Mouse (Mus musculus): ENCODE measurements around the gene Tmem217. TPM values are rescaled to one million over a fixed set of nuclear protein-coding genes. Genes with fewer than 3 reads are reported as not detected.

Tmem217 gene
- polyA plus RNA-seq (2016; fragmentation: Nextera tagmentation; extraction: Ambion mirVana) = 1.1 and 1.3 TPM in 2 replicates

DNA sequence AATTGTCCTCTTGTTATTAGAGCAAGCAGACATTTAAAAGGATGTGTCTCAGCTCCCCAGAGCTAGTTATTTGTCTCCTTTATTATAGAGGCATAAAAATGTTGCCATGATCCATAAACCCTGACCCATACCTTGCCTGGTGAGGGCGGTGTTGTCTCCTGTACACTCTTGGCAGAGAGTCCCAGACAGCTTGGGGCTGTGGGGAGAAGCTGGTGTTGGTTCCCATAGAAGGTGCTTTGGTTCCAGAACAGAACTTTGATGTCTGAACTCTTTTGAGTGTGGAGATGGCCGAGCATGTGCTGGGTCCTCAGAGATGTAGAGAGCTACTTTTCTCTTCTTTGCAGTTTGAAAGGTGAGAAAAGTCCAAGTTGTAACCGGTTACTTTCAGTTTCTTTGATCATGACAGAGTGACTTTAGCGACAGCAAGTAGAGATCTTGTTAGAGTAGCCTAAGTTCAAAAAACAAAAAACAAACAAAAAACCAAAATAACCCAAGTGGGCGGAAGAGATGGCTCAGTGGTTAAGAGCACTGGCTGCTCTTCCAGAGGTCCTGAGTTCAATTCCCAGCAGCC, at the start of gene Tmem217:
TSS of gene Tmem217 (minus strand) at position 224 of the 571 bp plus-strand sequence.
- Histone ChIP-seq H3K4me1 (peaks cover 26% of the 10 kb centered on the region), H3K4me3 (peak within 1 kb of the TSS; percentile 97; the same call in 1 of the 2 replicates), H3K9me3 (replicated peaks) (no peaks in the 10 kb centered on the region), H3K36me3 (peaks cover 9% of the 10 kb centered on the region), H3K27ac (replicated peaks) (no peak within 1 kb of the TSS), H3K27me3 (ENCODE audit: low read depth, poor library complexity, severe bottlenecking) (no peaks in the 10 kb centered on the region)
- 90% methylated on average over 5 of the region's 5 CpGs for WGBS
- no peak for DNase-seq (ENCODE audit: low spot score)

DNA sequence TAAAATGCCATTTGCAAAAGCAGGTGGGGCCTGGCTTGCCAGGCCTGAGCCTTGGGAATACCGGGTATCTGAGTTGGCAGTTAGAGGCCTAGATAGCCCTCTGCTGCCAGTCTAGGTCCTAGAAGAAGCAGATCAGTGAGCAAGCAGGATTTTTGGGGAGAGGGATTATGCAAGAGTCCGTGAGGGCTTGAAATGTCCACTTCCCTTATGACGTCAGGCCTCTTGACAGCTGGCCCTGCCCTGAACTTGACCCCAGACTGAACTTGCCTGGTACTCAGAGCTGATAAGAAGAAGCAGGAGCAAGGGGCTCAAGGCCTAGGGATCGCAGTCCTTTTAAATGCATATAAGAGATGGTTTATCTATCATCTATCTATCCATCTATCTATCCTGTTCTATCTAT, 49.2 kb upstream of the Tmem217 start:
- no peaks in the 10 kb centered on the region for H3K27me3 ChIP-seq (ENCODE audit: low read depth, poor library complexity, severe bottlenecking)
- DNase-seq (ENCODE audit: low spot score) = no peak
- H3K36me3 ChIP-seq = peaks cover 91% of the 10 kb centered on the region
- H3K4me3 ChIP-seq = no peak overlapping the region
- H3K4me1 ChIP-seq = peaks cover 16% of the 10 kb centered on the region
- no peak overlapping the region for H3K27ac ChIP-seq (replicated peaks)
- WGBS = 85% methylated on average over 4 of the region's 4 CpGs
- no peaks in the 10 kb centered on the region; the same call in 1 of the 2 replicates for H3K9me3 ChIP-seq (replicated peaks)

DNA sequence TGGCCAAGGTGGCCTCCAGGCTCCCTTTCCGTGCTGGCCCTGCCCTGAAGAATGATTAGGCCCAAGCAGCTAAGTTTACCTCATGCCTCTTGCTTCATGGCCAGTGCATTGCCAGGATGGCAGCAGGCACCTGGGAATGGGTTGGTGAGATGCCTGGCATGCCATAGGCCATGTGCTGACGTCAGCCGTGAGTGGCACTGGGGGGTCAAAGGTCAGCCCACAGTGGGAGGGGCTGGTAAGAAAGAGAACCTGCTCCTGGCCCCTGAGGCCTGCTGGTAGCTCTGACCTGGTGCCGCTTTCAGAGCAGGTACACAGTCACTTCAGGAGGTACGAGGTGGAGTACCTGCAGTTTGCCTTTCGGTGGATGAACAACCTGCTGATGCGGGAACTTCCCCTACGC, 47.4 kb upstream of the Tmem217 start:
- Histone ChIP-seq H3K36me3 (peaks cover 91% of the 10 kb centered on the region), H3K9me3 (replicated peaks) (no peaks in the 10 kb centered on the region; the same call in 1 of the 2 replicates), H3K27me3 (ENCODE audit: low read depth, poor library complexity, severe bottlenecking) (no peaks in the 10 kb centered on the region), H3K4me3 (no peak overlapping the region), H3K27ac (replicated peaks) (no peak overlapping the region), H3K4me1 (peaks cover 28% of the 10 kb centered on the region)
- no peak for DNase-seq (ENCODE audit: low spot score)
- 88% methylated on average over 8 of the region's 8 CpGs for WGBS

DNA sequence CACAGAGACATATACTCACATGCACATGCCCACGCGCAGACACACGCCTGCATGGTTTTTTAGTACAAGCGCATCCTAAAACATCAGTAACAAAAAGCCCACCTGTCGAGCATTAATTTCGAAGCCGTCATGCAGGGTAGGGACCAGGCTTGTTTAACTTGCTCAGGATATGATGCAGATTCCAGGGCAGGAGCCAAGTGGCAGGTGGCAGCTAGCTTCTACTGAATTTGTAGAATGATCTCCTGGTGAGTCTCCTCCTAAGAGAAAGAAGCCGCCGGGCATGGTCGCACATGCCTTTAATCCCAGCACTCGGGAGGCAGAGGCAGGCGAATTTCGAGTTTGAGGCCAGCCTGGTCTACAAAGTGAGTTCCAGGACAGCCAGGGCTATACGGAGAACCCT, 46.9 kb upstream of the Tmem217 start:
- H3K27ac ChIP-seq (replicated peaks) = no peak overlapping the region
- peaks cover 28% of the 10 kb centered on the region for H3K4me1 ChIP-seq
- no peaks in the 10 kb centered on the region; the same call in 1 of the 2 replicates for H3K9me3 ChIP-seq (replicated peaks)
- no peaks in the 10 kb centered on the region for H3K27me3 ChIP-seq (ENCODE audit: low read depth, poor library complexity, severe bottlenecking)
- DNase-seq (ENCODE audit: low spot score) = no peak
- WGBS = 92% methylated on average over 14 of the region's 14 CpGs
- H3K36me3 ChIP-seq = peaks cover 92% of the 10 kb centered on the region
- H3K4me3 ChIP-seq = no peak overlapping the region

DNA sequence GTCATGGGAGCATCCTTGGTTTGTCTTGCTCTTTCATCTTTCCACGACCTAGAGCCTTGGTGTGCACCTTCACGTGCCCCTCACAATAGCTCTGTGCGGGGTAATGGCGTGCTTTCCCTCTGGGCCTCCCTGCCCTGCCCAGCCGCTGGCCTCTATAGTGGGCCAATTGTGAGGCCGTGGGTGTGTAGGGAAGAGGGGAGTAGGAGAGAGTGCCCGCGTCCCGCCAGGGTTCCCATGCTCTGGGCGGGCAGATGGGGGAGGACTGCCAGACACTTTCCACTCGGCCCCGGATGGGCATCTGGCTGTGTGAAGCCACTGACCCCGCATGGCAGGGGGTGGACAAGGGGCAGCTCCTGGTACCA, 44.6 kb upstream of the Tmem217 start:
- Histone ChIP-seq H3K4me3 (no peak overlapping the region), H3K4me1 (peaks cover 28% of the 10 kb centered on the region), H3K27me3 (ENCODE audit: low read depth, poor library complexity, severe bottlenecking) (no peaks in the 10 kb centered on the region), H3K9me3 (replicated peaks) (no peaks in the 10 kb centered on the region), H3K36me3 (peaks cover 81% of the 10 kb centered on the region), H3K27ac (replicated peaks) (peak overlapping the region; percentile 77)
- 84% methylated on average over 13 of the region's 13 CpGs for WGBS
- DNase-seq (ENCODE audit: low spot score) = no peak

DNA sequence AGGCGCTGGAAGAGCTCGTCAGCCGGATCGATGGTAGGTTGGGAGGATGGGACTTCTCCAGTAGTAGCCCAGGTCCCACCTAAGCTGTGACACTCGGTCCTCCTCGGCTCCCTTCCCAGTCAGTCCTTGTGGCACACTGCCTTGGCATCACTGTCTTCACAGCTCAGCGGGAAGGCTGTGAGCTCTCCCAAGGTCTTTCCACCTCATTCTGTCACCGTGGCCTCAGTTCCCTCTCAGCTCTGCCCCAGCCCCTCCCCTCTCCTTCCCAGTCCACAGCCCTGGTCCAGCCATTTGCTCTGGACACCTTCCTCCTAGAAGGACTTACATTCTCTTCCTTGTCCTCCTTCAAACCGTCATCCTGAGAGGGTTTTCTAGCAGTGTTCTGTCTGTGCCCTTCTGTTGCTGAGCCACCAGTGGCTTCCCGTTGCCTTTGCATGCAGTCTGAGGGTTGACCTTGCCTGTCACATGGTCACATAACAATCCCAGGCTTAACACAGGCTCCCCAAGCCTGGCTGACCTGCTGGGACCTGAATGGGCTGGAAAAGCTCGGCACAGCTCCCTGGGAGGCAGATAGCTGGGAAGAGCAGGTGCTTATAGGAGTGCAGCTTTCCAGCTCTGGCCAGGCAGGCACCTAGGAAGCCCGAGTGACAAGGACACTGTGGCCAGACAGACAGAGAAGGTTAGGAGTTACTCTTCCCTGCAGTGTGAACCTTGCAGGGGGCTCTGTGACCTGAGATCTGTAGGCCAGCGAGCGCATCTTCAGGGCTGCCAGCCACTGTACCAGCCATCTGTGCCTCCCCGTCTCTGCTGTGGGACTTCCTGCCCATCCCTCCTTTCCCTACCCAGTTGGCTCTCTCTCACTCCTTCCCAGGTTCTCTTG, 43.9 kb upstream of the Tmem217 start:
- Histone ChIP-seq H3K27ac (replicated peaks) (peak overlapping the region; percentile 77), H3K4me1 (peaks cover 28% of the 10 kb centered on the region), H3K36me3 (peaks cover 78% of the 10 kb centered on the region), H3K27me3 (ENCODE audit: low read depth, poor library complexity, severe bottlenecking) (no peaks in the 10 kb centered on the region), H3K4me3 (no peak overlapping the region), H3K9me3 (replicated peaks) (no peaks in the 10 kb centered on the region)
- WGBS = 81% methylated on average over 15 of the region's 15 CpGs
- DNase-seq (ENCODE audit: low spot score) = no peak

DNA sequence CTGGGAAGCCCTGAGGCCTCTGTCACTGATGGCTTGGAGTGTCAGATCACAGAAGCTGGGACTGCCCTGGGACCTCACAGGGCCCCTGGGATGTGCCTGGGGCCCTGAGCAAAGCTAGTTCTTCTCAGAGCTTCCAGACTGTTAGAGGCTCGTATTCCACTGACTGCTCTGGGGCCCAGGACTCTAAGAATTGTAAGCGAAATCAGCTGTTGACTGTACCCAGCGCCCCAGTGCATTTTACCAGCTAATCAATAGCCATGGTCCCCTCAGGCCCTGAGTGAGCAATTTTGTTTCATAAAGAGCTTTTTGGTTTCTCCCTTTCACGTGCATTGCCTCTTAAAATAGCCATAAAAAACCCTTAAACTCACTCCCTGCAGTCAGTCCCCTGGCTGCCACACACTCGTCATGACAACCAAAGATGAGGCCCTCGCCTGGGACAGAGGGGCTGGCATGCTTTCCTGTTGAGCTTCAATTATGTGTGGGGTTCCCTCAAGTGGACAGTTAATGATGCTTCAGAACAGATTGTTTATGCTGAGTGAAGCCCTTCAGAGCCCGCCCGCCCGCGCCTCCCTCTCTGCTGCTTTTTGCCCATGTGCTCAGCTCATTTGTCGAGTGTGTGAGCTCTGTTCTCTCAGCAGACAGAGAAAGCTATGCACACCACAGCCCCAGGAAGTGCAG, 37.2 kb upstream of the Tmem217 start:
- H3K9me3 ChIP-seq (replicated peaks) = no peaks in the 10 kb centered on the region
- H3K36me3 ChIP-seq = peaks cover 37% of the 10 kb centered on the region
- WGBS = 60% methylated on average over 11 of the region's 11 CpGs
- no peaks in the 10 kb centered on the region for H3K27me3 ChIP-seq (ENCODE audit: low read depth, poor library complexity, severe bottlenecking)
- DNase-seq (ENCODE audit: low spot score) = no peak
- 0 out of 2 replicates have a peak overlapping the region, but pooled peaks have one; percentile 39 for H3K27ac ChIP-seq (replicated peaks)
- H3K4me1 ChIP-seq = peaks cover 14% of the 10 kb centered on the region
- no peak overlapping the region for H3K4me3 ChIP-seq

DNA sequence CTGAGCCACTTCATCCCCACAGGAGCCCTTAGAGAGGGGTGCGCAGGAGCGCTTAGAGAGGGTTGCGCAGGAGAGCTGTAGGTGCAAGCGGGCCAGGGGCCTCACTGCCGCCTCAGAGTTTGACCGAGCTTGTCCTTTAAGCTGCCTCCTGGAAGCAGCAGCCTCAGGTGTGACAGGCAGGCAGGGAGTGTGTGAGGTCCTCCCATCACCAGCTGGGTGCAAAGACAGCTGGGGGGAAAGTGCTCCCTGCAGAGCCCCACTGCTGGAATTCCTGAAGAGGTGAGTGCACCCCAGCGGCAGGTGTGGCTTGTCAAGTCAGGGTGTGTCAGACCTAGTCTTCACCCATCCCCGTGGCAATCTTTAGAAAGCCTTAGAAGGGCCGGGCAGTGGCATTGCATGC, 34.7 kb upstream of the Tmem217 start:
- Histone ChIP-seq H3K4me3 (no peak overlapping the region), H3K27ac (replicated peaks) (peak overlapping the region; percentile 6; the same call in 1 of the 2 replicates), H3K27me3 (ENCODE audit: low read depth, poor library complexity, severe bottlenecking) (no peaks in the 10 kb centered on the region), H3K9me3 (replicated peaks) (no peaks in the 10 kb centered on the region), H3K36me3 (peaks cover 44% of the 10 kb centered on the region), H3K4me1 (peaks cover 14% of the 10 kb centered on the region)
- no peak for DNase-seq (ENCODE audit: low spot score)
- WGBS = 87% methylated on average over 9 of the region's 9 CpGs

DNA sequence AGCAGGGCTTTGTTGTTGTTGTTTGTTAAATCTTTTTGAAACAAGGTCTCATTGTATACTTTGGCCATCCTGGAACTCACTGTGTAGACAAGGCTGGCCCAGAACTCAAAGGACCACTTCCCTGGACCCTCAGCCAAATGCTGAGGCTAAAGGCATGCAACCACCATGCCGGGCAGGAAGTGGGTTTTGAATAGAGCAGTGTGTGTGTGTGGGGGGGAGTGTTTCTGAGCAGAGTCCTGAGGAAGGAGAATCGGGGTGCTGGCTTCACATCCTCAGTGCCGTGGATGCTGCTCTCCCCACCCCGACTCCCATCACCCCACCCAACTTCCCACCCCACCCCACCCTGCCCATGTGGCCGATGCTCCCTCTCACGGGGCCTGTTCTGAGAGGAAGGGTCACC, 33.3 kb upstream of the Tmem217 start:
- H3K27ac ChIP-seq (replicated peaks) = no peak overlapping the region
- no peak for DNase-seq (ENCODE audit: low spot score)
- peaks cover 14% of the 10 kb centered on the region for H3K4me1 ChIP-seq
- H3K36me3 ChIP-seq = peaks cover 52% of the 10 kb centered on the region
- no peaks in the 10 kb centered on the region for H3K27me3 ChIP-seq (ENCODE audit: low read depth, poor library complexity, severe bottlenecking)
- WGBS = 92% methylated on average over 6 of the region's 6 CpGs
- no peak overlapping the region for H3K4me3 ChIP-seq
- no peaks in the 10 kb centered on the region for H3K9me3 ChIP-seq (replicated peaks)

DNA sequence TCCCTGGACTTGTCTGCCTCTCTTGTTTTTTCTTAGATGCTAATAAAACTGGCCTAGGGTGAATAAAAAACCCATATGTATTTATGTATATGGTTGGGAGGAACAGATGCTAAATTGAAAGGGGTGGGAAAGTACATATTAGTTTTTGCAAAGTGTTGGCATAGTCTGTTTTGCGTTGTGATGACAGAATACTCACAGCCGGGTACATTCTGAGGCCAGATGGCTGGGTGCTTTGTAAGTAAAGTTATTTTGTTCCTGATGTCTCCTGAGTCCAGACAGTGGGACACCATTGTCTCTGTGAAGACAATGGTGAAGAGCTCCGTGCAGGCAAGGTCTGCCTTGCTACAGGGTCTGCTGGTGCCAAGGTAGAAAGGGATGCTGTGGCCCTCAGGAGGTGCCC, 32.6 kb upstream of the Tmem217 start:
- no peaks in the 10 kb centered on the region for H3K9me3 ChIP-seq (replicated peaks)
- no peak for DNase-seq (ENCODE audit: low spot score)
- H3K4me3 ChIP-seq = no peak overlapping the region
- no peak overlapping the region for H3K27ac ChIP-seq (replicated peaks)
- peaks cover 59% of the 10 kb centered on the region for H3K36me3 ChIP-seq
- 85% methylated on average over 3 of the region's 3 CpGs for WGBS
- peaks cover 12% of the 10 kb centered on the region for H3K4me1 ChIP-seq
- H3K27me3 ChIP-seq (ENCODE audit: low read depth, poor library complexity, severe bottlenecking) = no peaks in the 10 kb centered on the region

DNA sequence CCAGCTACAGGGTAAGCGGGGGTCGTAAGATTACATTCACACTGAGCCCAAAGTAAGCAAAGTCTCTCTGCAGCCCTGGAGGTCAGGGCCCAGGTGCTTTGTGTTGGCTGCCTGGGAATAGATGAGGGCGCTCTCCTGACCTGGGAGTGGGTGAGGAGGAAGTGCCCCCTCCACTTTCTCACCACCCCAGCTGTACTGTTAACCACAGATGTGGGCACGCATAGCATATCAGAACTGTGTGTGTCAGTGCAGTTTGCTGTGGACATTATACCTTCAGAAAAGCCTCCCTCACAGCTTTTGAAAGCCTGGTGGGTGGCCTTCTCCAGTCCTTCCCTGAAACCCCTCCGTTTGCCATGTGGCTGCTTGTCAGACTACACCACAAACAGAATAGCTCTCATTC, 32.1 kb upstream of the Tmem217 start:
- no peaks in the 10 kb centered on the region for H3K9me3 ChIP-seq (replicated peaks)
- no peak overlapping the region for H3K27ac ChIP-seq (replicated peaks)
- H3K4me1 ChIP-seq = peaks cover 8% of the 10 kb centered on the region
- H3K4me3 ChIP-seq = no peak overlapping the region
- H3K36me3 ChIP-seq = peaks cover 64% of the 10 kb centered on the region
- WGBS = 89% methylated on average over 5 of the region's 5 CpGs
- no peaks in the 10 kb centered on the region for H3K27me3 ChIP-seq (ENCODE audit: low read depth, poor library complexity, severe bottlenecking)
- DNase-seq (ENCODE audit: low spot score) = no peak

DNA sequence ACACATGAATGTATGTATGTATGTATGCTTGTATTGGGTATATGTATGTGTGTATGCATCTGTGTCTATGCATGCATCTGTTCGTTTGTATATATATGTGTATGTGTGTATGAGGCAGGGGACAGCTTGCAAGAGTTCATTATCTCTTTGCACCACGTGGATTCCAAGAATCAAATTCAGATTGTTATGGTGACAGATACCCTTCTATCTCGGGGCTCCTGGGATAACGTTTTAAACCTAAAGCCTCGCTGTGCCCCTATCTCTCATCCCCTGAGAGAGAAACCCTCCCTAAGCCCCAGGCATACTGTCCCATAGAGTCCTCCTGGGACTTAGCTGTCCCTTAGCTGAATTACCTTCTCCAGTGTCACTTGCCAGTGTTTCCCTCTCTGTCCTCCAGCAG, 31.4 kb upstream of the Tmem217 start:
- Histone ChIP-seq H3K27me3 (ENCODE audit: low read depth, poor library complexity, severe bottlenecking) (no peaks in the 10 kb centered on the region), H3K9me3 (replicated peaks) (no peaks in the 10 kb centered on the region), H3K4me1 (peaks cover 4% of the 10 kb centered on the region; the same call in 1 of the 2 replicates), H3K4me3 (no peak overlapping the region), H3K36me3 (peaks cover 71% of the 10 kb centered on the region), H3K27ac (replicated peaks) (no peak overlapping the region)
- no peak for DNase-seq (ENCODE audit: low spot score)
- WGBS = 86% methylated on average over 5 of the region's 5 CpGs
